In the genomic region with DNA sequence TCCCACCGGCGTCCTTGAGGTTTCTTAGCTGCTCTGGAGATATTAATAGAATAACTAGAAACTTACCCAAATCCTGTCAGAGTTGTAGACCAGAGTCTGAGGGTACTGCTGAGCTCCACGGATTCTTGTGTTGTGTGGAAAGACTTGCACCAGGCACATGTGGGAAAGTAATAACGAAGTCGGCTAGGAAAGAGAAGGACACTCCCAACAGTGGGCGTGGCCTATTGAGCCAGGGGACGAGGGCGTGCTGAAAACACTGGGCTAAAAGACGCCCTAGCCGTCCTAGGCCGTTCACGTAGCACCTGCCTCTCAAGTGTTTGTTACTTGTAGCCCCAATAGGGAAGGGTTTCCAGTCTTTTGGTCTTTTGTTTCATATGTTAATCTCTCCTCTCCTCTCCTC, we compare ENCODE assay signal across 8 mouse cellular contexts. TPM values are rescaled to one million over a fixed set of nuclear protein-coding genes. Genes with fewer than 3 reads are reported as not detected.
DNase-seq lines count a peak whose midpoint lies in the region; ATAC-seq and TF ChIP-seq lines count a peak whose summit lies in the region.

A gene (minus strand): TSS at position 351 of the 400 bp plus-strand sequence.

- H3K4me1 ChIP-seq in cerebellum, adult 2 months (ENCODE audit: control insufficient read depth, insufficient read depth, low read length), result no peaks in the 10 kb centered on the region
- no peaks in the 10 kb centered on the region for H3K4me1 ChIP-seq in embryonic facial prominence, embryonic 11.5 days (ENCODE audit: control insufficient read depth, insufficient read depth, low read length)
- H3K4me1 ChIP-seq in limb, embryonic 14.5 days (ENCODE audit: control insufficient read depth, insufficient read depth, low read length), result no peaks in the 10 kb centered on the region
- H3K4me1 ChIP-seq in midbrain, embryonic 14.5 days (ENCODE audit: control insufficient read depth, insufficient read depth, low read length), result no peaks in the 10 kb centered on the region
- 0 out of 2 replicates have a peak, but pooled peaks cover 2% of the 10 kb centered on the region for H3K4me1 ChIP-seq in thymus, adult 2 months (replicated peaks; ENCODE audit: control insufficient read depth, insufficient read depth, low read length)

- TF ChIP-seq POLR2A in cerebellum, adult 2 months (IDR thresholded peaks at IDR 0.05; ENCODE audit: borderline replicate concordance, insufficient read depth, low read length), result no peak
- no peak for TF ChIP-seq POLR2A in limb, embryonic 14.5 days (IDR thresholded peaks at IDR 0.05; ENCODE audit: borderline replicate concordance, extremely low read depth, insufficient read depth, insufficient read length)
- TF ChIP-seq POLR2A in thymus, adult 2 months (IDR thresholded peaks at IDR 0.05; ENCODE audit: control insufficient read depth, extremely low read depth, insufficient read depth, low read length, poor library complexity), result no peak

- H3K27ac ChIP-seq in cerebellum, adult 2 months (ENCODE audit: insufficient read depth, low read length), result peak within 1 kb of the TSS; percentile 72; the same call in 1 of the 2 replicates
- H3K27ac ChIP-seq in embryonic facial prominence, embryonic 11.5 days (replicated peaks; ENCODE audit: low read depth, low read length), result no peak within 1 kb of the TSS
- no peak within 1 kb of the TSS for H3K27ac ChIP-seq in limb, embryonic 14.5 days (replicated peaks; ENCODE audit: low read depth, low read length)
- H3K27ac ChIP-seq in midbrain, embryonic 14.5 days (replicated peaks; ENCODE audit: low read depth, low read length), result no peak within 1 kb of the TSS
- H3K27ac ChIP-seq in thymus, adult 2 months (ENCODE audit: control insufficient read depth, insufficient read depth, low read length), result no peak within 1 kb of the TSS

- no peaks in the 10 kb centered on the region for H3K9me3 ChIP-seq in embryonic facial prominence, embryonic 11.5 days (replicated peaks; ENCODE audit: control insufficient read depth, low read length)
- H3K9me3 ChIP-seq in limb, embryonic 14.5 days (ENCODE audit: control insufficient read depth, low read length), result no peaks in the 10 kb centered on the region
- H3K9me3 ChIP-seq in midbrain, embryonic 14.5 days (ENCODE audit: control insufficient read depth, low read length), result no peaks in the 10 kb centered on the region

- H3K27me3 ChIP-seq in cerebellum, adult 2 months (ENCODE audit: control insufficient read depth, insufficient read depth, low read length), result no peaks in the 10 kb centered on the region
- no peaks in the 10 kb centered on the region for H3K27me3 ChIP-seq in embryonic facial prominence, embryonic 11.5 days (ENCODE audit: control insufficient read depth, insufficient read depth, low read length)
- H3K27me3 ChIP-seq in limb, embryonic 14.5 days (ENCODE audit: control insufficient read depth, insufficient read depth, low read length), result no peaks in the 10 kb centered on the region
- 0 out of 2 replicates have a peak, but pooled peaks cover 6% of the 10 kb centered on the region for H3K27me3 ChIP-seq in midbrain, embryonic 14.5 days (ENCODE audit: control insufficient read depth, insufficient read depth, low read length)
- H3K27me3 ChIP-seq in thymus, adult 2 months (ENCODE audit: control insufficient read depth, insufficient read depth, low read length), result no peaks in the 10 kb centered on the region

- no peak for ATAC-seq in embryonic facial prominence, embryonic 11.5 days (replicated peaks; ENCODE audit: insufficient number of reproducible peaks, low FRiP score, low TSS enrichment, low read depth)
- peak; percentile 68 for ATAC-seq in limb, embryonic 14.5 days (ENCODE audit: low FRiP score, low read depth)
- no peak for ATAC-seq in midbrain, embryonic 14.5 days (ENCODE audit: low FRiP score, low TSS enrichment)

- 0 out of 2 replicates have a peak within 1 kb of the TSS, but pooled peaks have one; percentile 5 for H3K4me2 ChIP-seq in embryonic facial prominence, embryonic 11.5 days (ENCODE audit: low read depth, low read length)
- peak within 1 kb of the TSS; percentile 21 for H3K4me2 ChIP-seq in limb, embryonic 14.5 days (replicated peaks; ENCODE audit: low read depth, low read length, severe bottlenecking)
- no peak within 1 kb of the TSS for H3K4me2 ChIP-seq in midbrain, embryonic 14.5 days (ENCODE audit: low read length)

- WGBS in cerebellum, adult 2 months, result 8% methylated on average over 12 of the region's 12 CpGs
- 4% methylated on average over 12 of the region's 12 CpGs for WGBS in embryonic facial prominence, embryonic 11.5 days
- WGBS in limb, embryonic 14.5 days, result 4% methylated on average over 12 of the region's 12 CpGs
- WGBS in midbrain, embryonic 14.5 days, result 5% methylated on average over 12 of the region's 12 CpGs
- 6% methylated on average over 12 of the region's 12 CpGs for WGBS in thymus, adult 2 months

- H3K4me3 ChIP-seq in cerebellum, adult 2 months (replicated peaks; ENCODE audit: insufficient read depth, low read depth, low read length), result peak within 1 kb of the TSS; percentile 34
- no peak within 1 kb of the TSS for H3K4me3 ChIP-seq in embryonic facial prominence, embryonic 11.5 days (ENCODE audit: low read depth, low read length)
- H3K4me3 ChIP-seq in limb, embryonic 14.5 days (replicated peaks; ENCODE audit: low read length), result no peak within 1 kb of the TSS
- no peak within 1 kb of the TSS for H3K4me3 ChIP-seq in midbrain, embryonic 14.5 days (replicated peaks; ENCODE audit: low read depth, low read length)
- H3K4me3 ChIP-seq in thymus, adult 2 months (ENCODE audit: control insufficient read depth, insufficient read depth, low read length), result no peak within 1 kb of the TSS

- TF ChIP-seq CTCF in cerebellum, adult 2 months (IDR thresholded peaks at IDR 0.05; ENCODE audit: borderline replicate concordance, insufficient read depth, low read depth, low read length), result no peak
- TF ChIP-seq CTCF in thymus, adult 2 months (IDR thresholded peaks at IDR 0.05; ENCODE audit: borderline replicate concordance, control insufficient read depth, extremely low read depth, insufficient read depth, low read length, poor library complexity), result no peak

- no peak within 1 kb of the TSS; the same call in 1 of the 2 replicates for H3K9ac ChIP-seq in embryonic facial prominence, embryonic 11.5 days (replicated peaks; ENCODE audit: low read length)
- H3K9ac ChIP-seq in limb, embryonic 14.5 days (ENCODE audit: low read depth, low read length, severe bottlenecking), result no peak within 1 kb of the TSS
- no peak within 1 kb of the TSS for H3K9ac ChIP-seq in midbrain, embryonic 14.5 days (replicated peaks; ENCODE audit: low read length)

- no peaks in the 10 kb centered on the region for H3K36me3 ChIP-seq in embryonic facial prominence, embryonic 11.5 days (replicated peaks; ENCODE audit: control insufficient read depth, insufficient read depth, low read depth, low read length)
- no peaks in the 10 kb centered on the region for H3K36me3 ChIP-seq in limb, embryonic 14.5 days (ENCODE audit: control insufficient read depth, insufficient read depth, low read length)
- no peaks in the 10 kb centered on the region for H3K36me3 ChIP-seq in midbrain, embryonic 14.5 days (ENCODE audit: control insufficient read depth, insufficient read depth, low read length)
- H3K36me3 ChIP-seq in thymus, adult 2 months (ENCODE audit: control insufficient read depth, insufficient read depth, low read length), result no peaks in the 10 kb centered on the region

- DNase-seq in cerebellum, adult 2 months, result peak; percentile 14 to 16
- no peak for DNase-seq in cerebellum, postnatal 14 days
- DNase-seq in embryonic facial prominence, embryonic 11.5 days (ENCODE audit: low spot score), result peak; percentile 75
- peak; percentile 78 for DNase-seq in heart, adult 8-10 months (ENCODE audit: low spot score)
- peak; percentile 51 for DNase-seq in kidney, adult 9 months
- DNase-seq in limb, embryonic 14.5 days (ENCODE audit: low spot score), result peak; percentile 79
- peak; percentile 53 for DNase-seq in midbrain, embryonic 14.5 days
- peak; percentile 14 for DNase-seq in thymus, adult 2 months

RNA-seq across cellular contexts. Expression of the gene that starts here (rescaled TPM):
- polyA plus RNA-seq in cerebellum, adult 2 months (2012; rRNA removed), result 52.4 and 54.0 TPM in 2 replicates
- polyA plus RNA-seq in embryonic facial prominence, embryonic 11.5 days (2014; fragmentation: Nextera tagmentation; extraction: Ambion mirVana), result 15.4 and 16.2 TPM in 2 replicates
- 10 to 100 TPM; 53.7 to 69.1 (median 61.2) TPM for total RNA-seq in heart, adult 8-10 months (2022)
- polyA plus RNA-seq in limb, embryonic 14.5 days (2012; rRNA removed), result 35.5 and 38.7 TPM in 2 replicates
- 26.2 and 28.1 TPM in 2 replicates for polyA plus RNA-seq in limb, embryonic 14.5 days (2014; fragmentation: Nextera tagmentation; extraction: Ambion mirVana)
- 31.9 and 33.5 TPM in 2 replicates for polyA plus RNA-seq in midbrain, embryonic 14.5 days (2014; fragmentation: Nextera tagmentation; extraction: Ambion mirVana)
- polyA plus RNA-seq in thymus, adult 2 months (2012; rRNA removed), result 63.8 and 70.7 TPM in 2 replicates

Comparison
In these comparisons a context has a peak if more than half of its experiments do, and no peak if none do; other contexts are left out.
1. DNase-seq: peak in cerebellum, adult 2 months (2 of 2), embryonic facial prominence, embryonic 11.5 days (single experiment), heart, adult 8-10 months (single experiment), kidney, adult 9 months (single experiment), limb, embryonic 14.5 days (single experiment), midbrain, embryonic 14.5 days (single experiment) and thymus, adult 2 months (single experiment); none in cerebellum, postnatal 14 days (0 of 2).